Mouse (Mus musculus): Measurements from ENCODE around the gene Acvrl1. TPM values are rescaled to one million over a fixed set of nuclear protein-coding genes. Genes with fewer than 3 reads are reported as not detected.
A peak's percentile ranks its signal among the peaks of the same experiment; 100 is the strongest.

Acvrl1 gene
- polyA plus RNA-seq, 1 experiment from 2014 or later, result 2.0 TPM

DNA sequence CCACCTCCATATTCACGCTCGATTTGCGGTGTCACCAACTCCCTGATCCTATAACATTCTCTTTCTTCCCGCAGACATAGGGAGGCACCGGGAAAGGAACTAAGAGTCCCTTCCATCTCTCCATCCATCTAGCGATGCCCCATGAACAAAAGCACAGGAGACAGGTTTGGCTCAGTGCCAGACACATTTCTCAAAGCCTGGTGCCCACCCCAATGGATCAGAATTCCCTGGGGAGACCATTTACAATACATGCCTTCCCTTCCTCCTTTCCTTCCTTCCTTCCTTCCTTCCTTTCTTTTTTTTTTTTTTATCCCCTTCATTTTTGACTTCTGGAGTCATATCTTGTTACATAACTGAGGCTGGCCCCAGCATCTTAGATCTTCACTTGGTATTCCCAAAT lies 3.7 kb downstream of the Acvrl1 start:
- Histone ChIP-seq H3K36me3 (ENCODE audit: control insufficient read depth, insufficient read depth, low read length) (no peaks in the 10 kb centered on the region), H3K4me1 (ENCODE audit: control insufficient read depth, insufficient read depth, low read length) (peaks cover 29% of the 10 kb centered on the region), H3K4me3 (ENCODE audit: low read depth, low read length) (no peak overlapping the region), H3K27me3 (ENCODE audit: control insufficient read depth, insufficient read depth, low read length) (peaks cover 38% of the 10 kb centered on the region), H3K9ac (ENCODE audit: low read depth, low read length) (no peak overlapping the region), H3K4me2 (peak overlapping the region; percentile 1; the same call in 1 of the 2 replicates), H3K27ac (ENCODE audit: low read depth, low read length) (no peak overlapping the region), H3K9me3 (replicated peaks; ENCODE audit: control insufficient read depth, low read length) (no peaks in the 10 kb centered on the region)
- 58% methylated on average over 6 of the region's 6 CpGs for WGBS (ENCODE audit: insufficient replicate concordance)
- ATAC-seq (replicated peaks; ENCODE audit: insufficient number of reproducible peaks, low FRiP score, low TSS enrichment), result no peak

DNA sequence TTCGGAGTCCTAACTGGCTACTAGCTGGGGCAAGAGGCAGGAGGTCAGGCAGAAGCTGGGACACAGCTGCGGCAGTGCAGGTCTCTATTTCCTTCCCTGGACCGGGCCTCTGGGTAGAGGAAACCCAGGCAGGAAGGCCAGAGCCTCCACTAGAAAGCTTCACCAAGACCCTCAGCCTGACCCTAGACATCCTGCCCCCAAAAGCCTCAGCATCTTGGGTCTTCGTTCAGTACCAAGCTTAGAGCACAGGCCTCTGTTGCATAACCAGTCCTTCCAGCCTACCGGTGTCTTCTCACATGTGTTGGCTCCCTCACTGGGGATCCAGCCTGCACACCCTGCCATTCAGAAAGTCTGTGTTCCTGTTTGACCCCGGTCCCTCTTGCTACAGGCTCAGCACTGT lies 4.4 kb downstream of the Acvrl1 start:
- Histone ChIP-seq H3K27me3 (ENCODE audit: control insufficient read depth, insufficient read depth, low read length) (peaks cover 31% of the 10 kb centered on the region), H3K9ac (ENCODE audit: low read depth, low read length) (no peak overlapping the region), H3K36me3 (ENCODE audit: control insufficient read depth, insufficient read depth, low read length) (no peaks in the 10 kb centered on the region)

DNA sequence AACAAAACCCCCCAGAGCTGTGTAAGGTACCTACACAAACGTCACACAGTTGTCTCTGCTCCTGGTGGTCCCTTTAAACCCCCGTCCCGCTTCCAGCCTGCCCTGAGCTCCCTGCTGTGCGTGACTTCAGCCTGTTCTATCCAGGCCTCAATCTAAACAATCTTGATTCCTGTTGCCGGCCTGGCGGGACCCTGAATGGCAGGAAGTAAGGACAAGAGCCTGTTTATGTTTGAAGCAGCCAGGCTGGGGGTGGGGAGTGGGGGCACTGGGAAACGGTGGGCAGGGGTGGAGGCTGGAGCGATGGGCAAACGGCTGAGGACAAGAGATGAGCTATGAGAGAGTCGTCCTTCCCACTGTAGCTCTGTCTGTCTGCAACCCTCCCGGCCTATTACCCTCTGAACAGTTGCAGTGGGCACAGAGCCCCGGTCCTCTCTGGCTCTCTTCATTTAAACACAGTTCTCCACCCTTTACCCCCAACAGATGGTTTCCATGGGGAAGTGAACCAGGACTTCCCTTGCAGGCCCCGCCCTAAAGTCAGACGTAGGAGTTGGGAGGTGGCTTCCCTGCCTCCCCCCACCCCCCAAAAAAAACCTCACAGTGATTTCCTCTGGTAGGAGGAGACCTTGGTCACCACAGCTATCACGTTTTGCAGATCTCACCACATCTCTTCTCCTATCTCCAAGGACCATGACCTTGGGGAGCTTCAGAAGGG lies 5.8 kb downstream of the Acvrl1 start:
- 26% methylated on average over 15 of the region's 15 CpGs for WGBS (ENCODE audit: insufficient replicate concordance)
- ATAC-seq (replicated peaks; ENCODE audit: insufficient number of reproducible peaks, low FRiP score, low TSS enrichment), result no peak
- Histone ChIP-seq H3K9me3 (replicated peaks; ENCODE audit: control insufficient read depth, low read length) (no peaks in the 10 kb centered on the region), H3K27ac (ENCODE audit: low read depth, low read length) (peak overlapping the region; percentile 58), H3K9ac (ENCODE audit: low read depth, low read length) (no peak overlapping the region), H3K4me3 (ENCODE audit: low read depth, low read length) (no peak overlapping the region), H3K4me1 (ENCODE audit: control insufficient read depth, insufficient read depth, low read length) (peaks cover 19% of the 10 kb centered on the region), H3K36me3 (ENCODE audit: control insufficient read depth, insufficient read depth, low read length) (no peaks in the 10 kb centered on the region), H3K4me2 (peak overlapping the region; percentile 37), H3K27me3 (ENCODE audit: control insufficient read depth, insufficient read depth, low read length) (peaks cover 17% of the 10 kb centered on the region)

More for the DNA sequence above, 4.4 kb downstream of the Acvrl1 start:
- Histone ChIP-seq H3K4me1 (ENCODE audit: control insufficient read depth, insufficient read depth, low read length) (peaks cover 29% of the 10 kb centered on the region), H3K4me2 (no peak overlapping the region), H3K4me3 (ENCODE audit: low read depth, low read length) (no peak overlapping the region), H3K9me3 (replicated peaks; ENCODE audit: control insufficient read depth, low read length) (no peaks in the 10 kb centered on the region), H3K27ac (ENCODE audit: low read depth, low read length) (no peak overlapping the region)
- WGBS (ENCODE audit: insufficient replicate concordance), result 68% methylated on average over 6 of the region's 6 CpGs
- ATAC-seq (replicated peaks; ENCODE audit: insufficient number of reproducible peaks, low FRiP score, low TSS enrichment), result no peak

- H3K36me3 ChIP-seq (ENCODE audit: control insufficient read depth, insufficient read depth, low read length), result no peaks in the 10 kb centered on the region
- peak overlapping the region; percentile 3; the same call in 1 of the 2 replicates for H3K4me2 ChIP-seq
- no peak overlapping the region for H3K9ac ChIP-seq (ENCODE audit: low read depth, low read length)
- ATAC-seq (replicated peaks; ENCODE audit: insufficient number of reproducible peaks, low FRiP score, low TSS enrichment), result no peak
- H3K27ac ChIP-seq (ENCODE audit: low read depth, low read length), result no peak overlapping the region
- peaks cover 25% of the 10 kb centered on the region for H3K4me1 ChIP-seq (ENCODE audit: control insufficient read depth, insufficient read depth, low read length)
- H3K27me3 ChIP-seq (ENCODE audit: control insufficient read depth, insufficient read depth, low read length), result peaks cover 5% of the 10 kb centered on the region
- no peaks in the 10 kb centered on the region for H3K9me3 ChIP-seq (replicated peaks; ENCODE audit: control insufficient read depth, low read length)
- WGBS (ENCODE audit: insufficient replicate concordance), result 43% methylated on average over 8 of the region's 8 CpGs
- H3K4me3 ChIP-seq (ENCODE audit: low read depth, low read length), result no peak overlapping the region
Measured at GRCm38 (mm10) chr15:101135405-101135804, 7.1 kb downstream of the Acvrl1 start.

- H3K27me3 ChIP-seq (ENCODE audit: control insufficient read depth, insufficient read depth, low read length), result peaks cover 5% of the 10 kb centered on the region
- no peak overlapping the region for H3K27ac ChIP-seq (ENCODE audit: low read depth, low read length)
- H3K4me1 ChIP-seq (ENCODE audit: control insufficient read depth, insufficient read depth, low read length), result peaks cover 23% of the 10 kb centered on the region
- no peak for ATAC-seq (replicated peaks; ENCODE audit: insufficient number of reproducible peaks, low FRiP score, low TSS enrichment)
- H3K4me3 ChIP-seq (ENCODE audit: low read depth, low read length), result no peak overlapping the region
- H3K36me3 ChIP-seq (ENCODE audit: control insufficient read depth, insufficient read depth, low read length), result no peaks in the 10 kb centered on the region
- H3K9me3 ChIP-seq (replicated peaks; ENCODE audit: control insufficient read depth, low read length), result no peaks in the 10 kb centered on the region
- WGBS (ENCODE audit: insufficient replicate concordance), result 75% methylated on average over 11 of the region's 11 CpGs
- H3K4me2 ChIP-seq, result no peak overlapping the region
- H3K9ac ChIP-seq (ENCODE audit: low read depth, low read length), result no peak overlapping the region
Measured at GRCm38 (mm10) chr15:101137455-101137854, 9.1 kb downstream of the Acvrl1 start.

DNA sequence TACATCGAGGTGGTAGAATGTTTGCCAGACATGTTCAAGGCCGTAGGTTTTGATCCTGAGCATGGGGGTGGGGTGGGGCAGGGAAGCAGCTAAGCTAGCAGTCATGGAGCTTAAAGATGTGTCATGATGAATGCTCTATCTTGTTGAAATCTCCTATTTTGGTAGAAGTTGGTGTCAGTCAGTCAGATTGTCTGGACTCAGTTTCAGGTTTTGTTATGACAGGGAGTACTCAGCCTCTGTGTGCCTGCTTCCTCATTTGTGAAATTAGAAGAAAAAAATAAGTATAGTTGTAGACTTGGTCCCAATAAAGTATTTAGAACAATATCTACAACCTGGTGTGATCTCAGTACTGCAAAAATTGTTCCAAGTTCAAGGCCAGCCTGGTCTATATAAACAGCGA lies 10.4 kb downstream of the Acvrl1 start:
- no peak overlapping the region for H3K27ac ChIP-seq (ENCODE audit: low read depth, low read length)
- H3K9ac ChIP-seq (ENCODE audit: low read depth, low read length), result no peak overlapping the region
- no peaks in the 10 kb centered on the region for H3K9me3 ChIP-seq (replicated peaks; ENCODE audit: control insufficient read depth, low read length)
- H3K27me3 ChIP-seq (ENCODE audit: control insufficient read depth, insufficient read depth, low read length), result peaks cover 5% of the 10 kb centered on the region
- 74% methylated on average over 3 of the region's 3 CpGs for WGBS (ENCODE audit: insufficient replicate concordance)
- H3K4me1 ChIP-seq (ENCODE audit: control insufficient read depth, insufficient read depth, low read length), result peaks cover 31% of the 10 kb centered on the region
- no peak for ATAC-seq (replicated peaks; ENCODE audit: insufficient number of reproducible peaks, low FRiP score, low TSS enrichment)
- H3K4me3 ChIP-seq (ENCODE audit: low read depth, low read length), result no peak overlapping the region
- no peaks in the 10 kb centered on the region for H3K36me3 ChIP-seq (ENCODE audit: control insufficient read depth, insufficient read depth, low read length)
- no peak overlapping the region for H3K4me2 ChIP-seq

- no peaks in the 10 kb centered on the region for H3K9me3 ChIP-seq (replicated peaks; ENCODE audit: control insufficient read depth, low read length)
- whole genome bisulfite sequencing (ENCODE audit: insufficient replicate concordance), result 6% methylated on average over 12 of the region's 12 CpGs
- ATAC-seq (replicated peaks; ENCODE audit: insufficient number of reproducible peaks, low FRiP score, low TSS enrichment), result no peak
- H3K4me1 ChIP-seq (ENCODE audit: control insufficient read depth, insufficient read depth, low read length), result peaks cover 33% of the 10 kb centered on the region
- H3K4me2 ChIP-seq, result peak overlapping the region; percentile 17; the same call in 1 of the 2 replicates
- no peak overlapping the region for H3K4me3 ChIP-seq (ENCODE audit: low read depth, low read length)
- H3K27me3 ChIP-seq (ENCODE audit: control insufficient read depth, insufficient read depth, low read length), result peaks cover 5% of the 10 kb centered on the region
- peak overlapping the region; percentile 22; the same call in 1 of the 2 replicates for H3K9ac ChIP-seq (ENCODE audit: low read depth, low read length)
- no peaks in the 10 kb centered on the region for H3K36me3 ChIP-seq (ENCODE audit: control insufficient read depth, insufficient read depth, low read length)
- H3K27ac ChIP-seq (ENCODE audit: low read depth, low read length), result no peak overlapping the region
Measured at GRCm38 (mm10) chr15:101139885-101140284, 11.6 kb downstream of the Acvrl1 start.

DNA sequence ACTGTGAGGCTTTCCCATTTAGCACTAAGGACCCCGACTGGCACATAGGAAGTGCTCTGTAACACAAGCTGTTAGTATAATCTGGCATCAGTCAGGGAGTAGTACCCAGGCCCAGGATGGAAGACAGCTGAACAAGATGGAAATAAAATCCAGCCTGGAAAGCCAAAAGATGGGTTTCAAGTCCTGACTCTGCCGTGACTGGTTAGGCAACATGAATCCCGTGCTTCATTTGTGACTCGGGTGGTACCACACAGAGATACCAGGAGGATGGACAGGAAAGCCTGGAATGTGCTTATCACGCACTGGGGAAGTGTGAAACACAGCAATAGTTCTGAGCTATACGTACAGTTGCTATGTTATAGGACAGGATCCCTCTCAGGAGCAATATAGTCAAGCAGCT lies 12.3 kb downstream of the Acvrl1 start:
- Histone ChIP-seq H3K36me3 (ENCODE audit: control insufficient read depth, insufficient read depth, low read length) (no peaks in the 10 kb centered on the region), H3K9ac (ENCODE audit: low read depth, low read length) (no peak overlapping the region), H3K9me3 (replicated peaks; ENCODE audit: control insufficient read depth, low read length) (no peaks in the 10 kb centered on the region), H3K4me2 (peak overlapping the region; percentile 28; the same call in 1 of the 2 replicates), H3K27me3 (ENCODE audit: control insufficient read depth, insufficient read depth, low read length) (peaks cover 5% of the 10 kb centered on the region), H3K4me3 (ENCODE audit: low read depth, low read length) (no peak overlapping the region), H3K4me1 (ENCODE audit: control insufficient read depth, insufficient read depth, low read length) (peaks cover 39% of the 10 kb centered on the region), H3K27ac (ENCODE audit: low read depth, low read length) (no peak overlapping the region)
- ATAC-seq (replicated peaks; ENCODE audit: insufficient number of reproducible peaks, low FRiP score, low TSS enrichment), result no peak
- WGBS (ENCODE audit: insufficient replicate concordance), result 22% methylated on average over 6 of the region's 6 CpGs

GRCm38 (mm10) chr15:101141061-101141541 lies 12.8 kb downstream of the Acvrl1 start:
- no peaks in the 10 kb centered on the region for H3K9me3 ChIP-seq (replicated peaks; ENCODE audit: control insufficient read depth, low read length)
- H3K9ac ChIP-seq (ENCODE audit: low read depth, low read length), result no peak overlapping the region
- 3% methylated on average over 8 of the region's 14 CpGs for WGBS (ENCODE audit: insufficient replicate concordance)
- H3K4me1 ChIP-seq (ENCODE audit: control insufficient read depth, insufficient read depth, low read length), result peaks cover 44% of the 10 kb centered on the region
- ATAC-seq (replicated peaks; ENCODE audit: insufficient number of reproducible peaks, low FRiP score, low TSS enrichment), result peak; percentile 74
- H3K27ac ChIP-seq (ENCODE audit: low read depth, low read length), result no peak overlapping the region
- H3K4me3 ChIP-seq (ENCODE audit: low read depth, low read length), result no peak overlapping the region
- peaks cover under 1% of the 10 kb centered on the region for H3K27me3 ChIP-seq (ENCODE audit: control insufficient read depth, insufficient read depth, low read length)
- no peaks in the 10 kb centered on the region for H3K36me3 ChIP-seq (ENCODE audit: control insufficient read depth, insufficient read depth, low read length)
- H3K4me2 ChIP-seq, result peak overlapping the region; percentile 28; the same call in 1 of the 2 replicates

Data from heart, embryonic 11.5 days (tissue).